Mouse (Mus musculus): ENCODE results near the gene Gm21954.

GRCm38 (mm10) chr3:55419334-55419733, 52.7 kb downstream of the Gm21954 start:
- TF ChIP-seq POLR2A (IDR thresholded peaks at IDR 0.05; ENCODE audit: low read depth, low read length) (no peak), CTCF (conservative IDR thresholded peaks at IDR 0.05; ENCODE audit: insufficient read depth, insufficient read length, low read depth, low read length) (no peak)
